15 mouse cellular contexts compared by ENCODE assay signal in genomic region chr6:111584851-111585250, GRCm38 (mm10).
A peak's percentile ranks its signal among the peaks of the same experiment; 100 is the strongest.
DNase-seq lines count a peak whose midpoint lies in the region; ATAC-seq and TF ChIP-seq lines count a peak whose summit lies in the region.
"Had no signal": no experiment of that assay in that cellular context is flagged by ENCODE, and none has a peak within 500 bp of the region (broad histone marks: within the 10 kb centered on the region; RNA-seq: fewer than 3 reads in every experiment).

No protein-coding gene starts in this region.

- no peaks in the 10 kb centered on the region for H3K36me3 ChIP-seq in limb, embryonic 15.5 days
- no peaks in the 10 kb centered on the region for H3K36me3 ChIP-seq in stomach, embryonic 16.5 days (ENCODE audit: control insufficient read depth, insufficient read depth, low read length)
- H3K36me3 ChIP-seq: embryonic facial prominence, embryonic 12.5 days; hindbrain, embryonic 12.5 days had no signal

- peak; percentile 4 for DNase-seq in ovary, postnatal 10 days (ENCODE audit: low spot score)
- no peak for DNase-seq in ovary, adult 18-20 months (ENCODE audit: low spot score)
- peak; percentile 33 to 70 for DNase-seq in gastrocnemius, postnatal 4 days (ENCODE audit: low spot score in 2 of 2)
- DNase-seq in layer of hippocampus, adult 8-10 months (ENCODE audit: low spot score in 2 of 2): no peak
- DNase-seq in left cerebral cortex, adult 2 months (ENCODE audit: extremely low spot score in 1 of 2, low spot score in 2 of 2): no peak
- DNase-seq in layer of hippocampus, postnatal 36 days: no peak
- DNase-seq: adrenal gland, postnatal 14 days; cerebellum, adult 9-10 months; kidney, postnatal 25 days; thymus, postnatal 4 days had no signal

- TF ChIP-seq CTCF in left cerebral cortex, adult 2 months (IDR thresholded peaks at IDR 0.05): no peak

- WGBS in limb, embryonic 15.5 days: 49% methylated on average over 2 of the region's 2 CpGs
- WGBS in stomach, embryonic 16.5 days: 59% methylated on average over 2 of the region's 2 CpGs

- H3K4me2 ChIP-seq in limb, embryonic 15.5 days: no peak overlapping the region
- no peak overlapping the region for H3K4me2 ChIP-seq in stomach, embryonic 16.5 days (ENCODE audit: low read depth, low read length)
- H3K4me2 ChIP-seq: embryonic facial prominence, embryonic 12.5 days; hindbrain, embryonic 12.5 days had no signal

- no peaks in the 10 kb centered on the region for H3K27me3 ChIP-seq in limb, embryonic 15.5 days
- H3K27me3 ChIP-seq in stomach, embryonic 16.5 days (ENCODE audit: control insufficient read depth, insufficient read depth, low read length): no peaks in the 10 kb centered on the region
- H3K27me3 ChIP-seq: CH12.LX; embryonic facial prominence, embryonic 12.5 days; hindbrain, embryonic 12.5 days had no signal

- H3K4me1 ChIP-seq in limb, embryonic 15.5 days: no peaks in the 10 kb centered on the region
- no peaks in the 10 kb centered on the region for H3K4me1 ChIP-seq in stomach, embryonic 16.5 days (ENCODE audit: control insufficient read depth, insufficient read depth, low read length)
- H3K4me1 ChIP-seq: embryonic facial prominence, embryonic 12.5 days; hindbrain, embryonic 12.5 days had no signal

- no peak overlapping the region for H3K9ac ChIP-seq in limb, embryonic 15.5 days
- no peak overlapping the region for H3K9ac ChIP-seq in stomach, embryonic 16.5 days (ENCODE audit: low read length)
- H3K9ac ChIP-seq: embryonic facial prominence, embryonic 12.5 days; hindbrain, embryonic 12.5 days had no signal

- H3K9me3 ChIP-seq in limb, embryonic 15.5 days: no peaks in the 10 kb centered on the region
- H3K9me3 ChIP-seq in stomach, embryonic 16.5 days (replicated peaks; ENCODE audit: control insufficient read depth, low read length): no peaks in the 10 kb centered on the region
- H3K9me3 ChIP-seq: embryonic facial prominence, embryonic 12.5 days; hindbrain, embryonic 12.5 days had no signal

- no peak overlapping the region for H3K4me3 ChIP-seq in limb, embryonic 15.5 days
- no peak overlapping the region for H3K4me3 ChIP-seq in stomach, embryonic 16.5 days (replicated peaks; ENCODE audit: low read length)
- H3K4me3 ChIP-seq in left cerebral cortex, adult 2 months: no peak overlapping the region
- H3K4me3 ChIP-seq: embryonic facial prominence, embryonic 12.5 days; hindbrain, embryonic 12.5 days had no signal

- intact Hi-C loops in left cerebral cortex, adult 2 months (cut with DNase I): no loop called here

- ATAC-seq in limb, embryonic 15.5 days (ENCODE audit: insufficient number of reproducible peaks, low FRiP score, low TSS enrichment, low read depth): peak; percentile 35; the same call in 1 of the 2 replicates
- peak; percentile 86 for ATAC-seq in stomach, embryonic 16.5 days (ENCODE audit: insufficient read depth, low FRiP score)

- H3K27ac ChIP-seq in limb, embryonic 15.5 days: no peak overlapping the region
- H3K27ac ChIP-seq in stomach, embryonic 16.5 days (ENCODE audit: low read length): no peak overlapping the region
- H3K27ac ChIP-seq in left cerebral cortex, adult 2 months: no peak overlapping the region
- H3K27ac ChIP-seq: embryonic facial prominence, embryonic 12.5 days; hindbrain, embryonic 12.5 days had no signal

Comparison
In these comparisons a context has a peak if more than half of its experiments do, and no peak if none do; other contexts are left out.
1. DNase-seq: peak in ovary, postnatal 10 days (single experiment) and gastrocnemius, postnatal 4 days (2 of 2); none in ovary, adult 18-20 months (single experiment), layer of hippocampus, adult 8-10 months (0 of 2), left cerebral cortex, adult 2 months (0 of 2) and layer of hippocampus, postnatal 36 days (0 of 2).